Mouse (Mus musculus): ENCODE measurements around the gene Auts2. TPM values are rescaled to one million over a fixed set of nuclear protein-coding genes. Genes with fewer than 3 reads are reported as not detected.

Auts2 gene
- polyA plus RNA-seq, 1 experiment from 2014 or later: 4.9 TPM

DNA sequence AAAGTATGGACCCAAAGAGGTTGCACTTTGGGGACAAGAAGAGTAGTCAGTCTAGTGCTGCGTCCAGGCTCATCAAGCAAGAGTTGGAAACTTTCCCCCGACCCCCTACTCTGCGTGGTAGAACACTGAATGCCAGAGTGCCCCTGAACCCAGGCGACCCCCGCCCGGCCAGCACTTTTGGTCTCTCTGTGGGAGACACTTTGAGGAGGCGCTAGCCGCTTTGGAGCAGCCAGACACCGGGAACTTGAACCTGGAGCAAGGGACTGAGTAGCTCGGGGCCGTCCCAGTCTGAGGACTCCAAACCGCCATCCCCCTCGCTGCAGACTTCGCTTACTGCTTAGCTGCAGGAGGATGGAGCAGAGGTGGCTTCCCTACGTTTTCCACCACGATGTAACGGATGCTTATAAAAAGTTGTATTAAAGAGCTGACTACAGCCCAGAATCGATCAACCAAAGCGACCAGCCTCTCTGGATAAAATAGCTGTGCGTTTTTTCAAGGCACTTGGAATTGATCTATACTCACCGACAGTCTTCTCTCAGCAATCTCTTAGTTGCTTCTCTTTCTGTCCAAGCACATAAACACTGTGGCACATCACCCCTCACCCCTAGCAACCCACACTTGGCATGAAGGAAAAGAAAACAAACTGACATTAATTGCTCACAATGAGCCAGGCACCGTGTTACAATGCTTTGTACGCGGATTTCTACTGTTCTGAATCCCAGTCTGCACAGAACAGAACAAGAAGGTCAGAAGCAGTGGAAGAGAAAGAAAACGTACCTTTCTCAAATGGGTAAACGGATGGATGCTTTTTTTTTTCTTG, 1.2 kb upstream of the Auts2 start:
- H3K9me3 ChIP-seq (ENCODE audit: control insufficient read depth): no peaks in the 10 kb centered on the region
- peak overlapping the region; percentile 70 for H3K4me3 ChIP-seq (ENCODE audit: low read depth, low read length)
- no peak overlapping the region for H3K9ac ChIP-seq (ENCODE audit: low read depth, low read length)
- H3K4me2 ChIP-seq (replicated peaks; ENCODE audit: low read depth): peak overlapping the region; percentile 98
- no peak overlapping the region for H3K27ac ChIP-seq (ENCODE audit: low read depth, low read length)
- no peaks in the 10 kb centered on the region for H3K27me3 ChIP-seq (replicated peaks; ENCODE audit: control insufficient read depth, insufficient read depth, low read length)
- H3K36me3 ChIP-seq (ENCODE audit: control insufficient read depth, insufficient read depth): no peaks in the 10 kb centered on the region
- 11% methylated on average over 26 of the region's 26 CpGs for WGBS
- no peaks in the 10 kb centered on the region for H3K4me1 ChIP-seq (replicated peaks; ENCODE audit: control insufficient read depth, insufficient read depth, low read length)
- ATAC-seq: no peak
- no peak for TF ChIP-seq CTCF (IDR thresholded peaks at IDR 0.05; ENCODE audit: low read depth)

DNA sequence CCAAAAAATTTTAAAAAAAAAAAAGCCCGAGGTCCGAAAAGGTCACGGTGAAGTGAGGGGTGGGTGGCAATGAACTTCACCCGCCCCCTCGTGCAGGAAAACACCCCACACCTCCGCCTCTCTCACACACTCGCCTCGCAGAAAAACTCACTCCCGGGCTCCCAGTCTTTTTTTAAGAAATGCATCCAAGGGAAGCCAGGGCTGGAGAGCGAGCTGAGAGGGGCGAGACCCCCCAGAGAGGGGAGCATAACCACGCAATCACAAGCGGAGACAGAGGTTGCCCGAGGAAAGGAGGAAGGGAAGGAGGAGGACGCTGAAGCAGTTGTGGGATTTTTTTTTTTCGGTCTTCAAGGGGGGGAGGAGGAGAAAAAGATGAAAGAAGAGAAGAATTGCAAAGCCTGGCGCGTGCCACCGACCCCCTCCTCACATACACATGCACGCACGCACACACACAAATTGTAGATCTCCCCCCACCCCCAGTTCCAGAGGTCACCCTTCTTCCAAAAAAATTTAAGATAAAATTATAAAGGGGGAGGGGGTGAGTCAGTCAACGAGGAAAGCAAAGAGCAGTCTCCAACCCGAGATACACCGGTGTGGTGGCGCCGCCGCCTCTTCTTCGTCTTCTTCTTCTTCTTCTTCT, 643 bp downstream of the Auts2 start:
- no peak for TF ChIP-seq CTCF (IDR thresholded peaks at IDR 0.05; ENCODE audit: low read depth)
- H3K9ac ChIP-seq (ENCODE audit: low read depth, low read length): peak overlapping the region; percentile 66; the same call in 1 of the 2 replicates
- under 1% methylated on average over 28 of the region's 28 CpGs for WGBS
- H3K4me2 ChIP-seq (replicated peaks; ENCODE audit: low read depth): peak overlapping the region; percentile 98
- peak overlapping the region; percentile 70 for H3K4me3 ChIP-seq (ENCODE audit: low read depth, low read length)
- H3K4me1 ChIP-seq (replicated peaks; ENCODE audit: control insufficient read depth, insufficient read depth, low read length): no peaks in the 10 kb centered on the region
- H3K9me3 ChIP-seq (ENCODE audit: control insufficient read depth): no peaks in the 10 kb centered on the region
- H3K27me3 ChIP-seq (replicated peaks; ENCODE audit: control insufficient read depth, insufficient read depth, low read length): no peaks in the 10 kb centered on the region
- ATAC-seq: no peak
- H3K36me3 ChIP-seq (ENCODE audit: control insufficient read depth, insufficient read depth): no peaks in the 10 kb centered on the region
- H3K27ac ChIP-seq (ENCODE audit: low read depth, low read length): no peak overlapping the region

DNA sequence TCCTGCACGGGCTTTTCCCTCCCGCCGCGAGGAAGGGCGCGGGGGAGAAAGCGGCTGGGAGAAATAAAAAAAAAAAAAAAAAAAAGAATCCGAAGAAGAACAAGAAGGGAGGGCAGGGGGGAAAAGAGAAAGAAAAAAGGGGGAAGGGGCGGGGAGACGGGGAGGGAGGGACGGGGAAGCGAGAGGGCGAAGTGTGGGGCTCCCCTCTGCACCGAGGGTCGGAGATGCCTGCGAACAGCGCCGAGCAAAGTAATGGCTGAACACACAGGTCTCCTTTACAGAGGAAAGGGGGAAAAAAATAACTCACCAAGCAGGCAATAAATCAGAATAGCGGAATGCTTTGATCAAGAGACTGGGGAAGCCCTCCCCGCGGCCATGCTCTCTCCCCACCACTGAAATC, 1.2 kb downstream of the Auts2 start:
- Histone ChIP-seq H3K36me3 (ENCODE audit: control insufficient read depth, insufficient read depth) (no peaks in the 10 kb centered on the region), H3K4me2 (replicated peaks; ENCODE audit: low read depth) (peak overlapping the region; percentile 98), H3K27me3 (replicated peaks; ENCODE audit: control insufficient read depth, insufficient read depth, low read length) (no peaks in the 10 kb centered on the region), H3K4me1 (replicated peaks; ENCODE audit: control insufficient read depth, insufficient read depth, low read length) (no peaks in the 10 kb centered on the region), H3K4me3 (ENCODE audit: low read depth, low read length) (peak overlapping the region; percentile 70), H3K9ac (ENCODE audit: low read depth, low read length) (peak overlapping the region; percentile 66), H3K9me3 (ENCODE audit: control insufficient read depth) (no peaks in the 10 kb centered on the region), H3K27ac (ENCODE audit: low read depth, low read length) (0 out of 2 replicates have a peak overlapping the region, but pooled peaks have one; percentile 2)
- WGBS: under 1% methylated on average over 14 of the region's 21 CpGs
- no peak for TF ChIP-seq CTCF (IDR thresholded peaks at IDR 0.05; ENCODE audit: low read depth)
- no peak for ATAC-seq

DNA sequence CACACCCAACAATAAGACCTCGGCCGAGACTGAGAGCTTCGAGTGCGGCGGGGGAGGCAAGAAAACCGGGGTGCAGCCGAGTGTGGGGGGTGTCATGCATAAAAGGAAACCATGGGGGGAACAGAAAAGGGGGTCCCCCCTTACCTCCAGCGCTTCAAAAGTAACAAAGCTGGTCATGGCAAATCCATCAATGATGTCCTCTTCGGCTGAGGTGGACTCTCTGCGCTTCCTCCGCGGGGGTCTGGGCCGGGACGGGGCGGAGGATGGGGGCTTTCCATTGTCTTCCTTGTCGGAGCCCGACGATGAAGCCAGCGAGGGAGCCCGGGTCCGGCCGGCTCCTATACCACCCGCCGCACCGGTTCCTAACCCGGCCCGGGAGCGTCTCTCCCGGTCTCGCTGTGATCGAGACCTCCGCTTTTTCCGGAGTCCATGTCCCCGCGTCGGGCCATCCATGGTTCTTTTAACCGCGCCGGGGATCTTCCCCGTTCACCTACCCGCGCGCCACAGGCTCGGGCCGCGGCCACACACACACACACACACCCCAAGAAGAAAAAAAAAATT, 1.7 kb downstream of the Auts2 start:
- Histone ChIP-seq H3K9me3 (ENCODE audit: control insufficient read depth) (no peaks in the 10 kb centered on the region), H3K4me2 (replicated peaks; ENCODE audit: low read depth) (peak overlapping the region; percentile 98), H3K9ac (ENCODE audit: low read depth, low read length) (peak overlapping the region; percentile 66), H3K27ac (ENCODE audit: low read depth, low read length) (0 out of 2 replicates have a peak overlapping the region, but pooled peaks have one; percentile 2), H3K4me3 (ENCODE audit: low read depth, low read length) (peak overlapping the region; percentile 70), H3K27me3 (replicated peaks; ENCODE audit: control insufficient read depth, insufficient read depth, low read length) (no peaks in the 10 kb centered on the region), H3K4me1 (replicated peaks; ENCODE audit: control insufficient read depth, insufficient read depth, low read length) (no peaks in the 10 kb centered on the region), H3K36me3 (ENCODE audit: control insufficient read depth, insufficient read depth) (no peaks in the 10 kb centered on the region)
- TF ChIP-seq CTCF (IDR thresholded peaks at IDR 0.05; ENCODE audit: low read depth): no peak
- WGBS: under 1% methylated on average over 46 of the region's 46 CpGs
- no peak for ATAC-seq

DNA sequence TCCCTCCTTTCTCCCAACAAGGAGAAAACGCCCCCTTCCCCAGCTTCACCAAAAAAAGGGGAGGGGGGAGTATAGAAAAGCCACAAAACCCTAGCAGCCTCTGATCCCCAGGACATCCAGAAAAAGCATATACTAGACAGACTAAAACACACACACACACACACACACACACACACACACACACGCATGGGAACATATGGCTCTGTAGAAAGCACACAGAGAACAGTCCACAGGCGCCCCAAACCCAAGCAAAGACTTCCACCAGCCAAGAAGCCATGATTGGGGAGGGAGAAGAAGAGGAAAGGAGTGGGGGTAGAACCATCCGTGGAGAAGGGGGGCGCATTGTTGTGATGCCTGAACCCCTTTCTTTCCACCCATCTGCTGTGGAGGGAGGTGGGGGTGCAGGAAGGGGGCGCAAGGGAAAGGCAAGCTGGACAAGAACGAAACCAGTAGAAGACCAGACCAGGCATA, 2.3 kb downstream of the Auts2 start:
- Histone ChIP-seq H3K27ac (ENCODE audit: low read depth, low read length) (no peak overlapping the region), H3K4me1 (replicated peaks; ENCODE audit: control insufficient read depth, insufficient read depth, low read length) (no peaks in the 10 kb centered on the region), H3K9me3 (ENCODE audit: control insufficient read depth) (no peaks in the 10 kb centered on the region), H3K27me3 (replicated peaks; ENCODE audit: control insufficient read depth, insufficient read depth, low read length) (no peaks in the 10 kb centered on the region), H3K9ac (ENCODE audit: low read depth, low read length) (peak overlapping the region; percentile 66; the same call in 1 of the 2 replicates), H3K4me2 (replicated peaks; ENCODE audit: low read depth) (peak overlapping the region; percentile 98), H3K4me3 (ENCODE audit: low read depth, low read length) (peak overlapping the region; percentile 70), H3K36me3 (ENCODE audit: control insufficient read depth, insufficient read depth) (no peaks in the 10 kb centered on the region)
- WGBS: 6% methylated on average over 7 of the region's 7 CpGs
- 0 out of 2 replicates have a peak, but pooled peaks have one; percentile 8 for TF ChIP-seq CTCF (IDR thresholded peaks at IDR 0.05; ENCODE audit: low read depth)
- no peak for ATAC-seq

DNA sequence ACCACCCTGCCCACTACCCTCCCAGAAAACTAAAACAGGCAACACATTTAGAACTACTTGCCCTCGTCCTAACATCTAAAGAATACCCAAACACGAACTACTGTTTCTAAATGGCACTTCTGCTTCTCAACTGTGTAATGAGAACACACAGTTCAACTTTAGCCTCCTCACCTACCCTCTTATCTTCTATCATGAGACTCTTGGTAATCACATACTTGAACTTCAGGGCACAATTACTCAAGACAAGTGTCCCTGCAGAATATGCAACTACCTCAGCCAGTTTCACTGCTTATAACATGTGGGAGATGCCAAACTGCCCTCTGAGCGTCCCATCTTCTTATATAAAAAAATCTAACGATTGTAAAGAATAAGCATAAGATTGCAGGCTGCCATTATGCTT, 5.7 kb downstream of the Auts2 start:
- H3K9ac ChIP-seq (ENCODE audit: low read depth, low read length): no peak overlapping the region
- H3K4me2 ChIP-seq (replicated peaks; ENCODE audit: low read depth): no peak overlapping the region
- 0 out of 2 replicates have a peak, but pooled peaks have one; percentile 39 for ATAC-seq
- H3K4me3 ChIP-seq (ENCODE audit: low read depth, low read length): no peak overlapping the region
- H3K36me3 ChIP-seq (ENCODE audit: control insufficient read depth, insufficient read depth): no peaks in the 10 kb centered on the region
- no peak for TF ChIP-seq CTCF (IDR thresholded peaks at IDR 0.05; ENCODE audit: low read depth)
- no peaks in the 10 kb centered on the region for H3K27me3 ChIP-seq (replicated peaks; ENCODE audit: control insufficient read depth, insufficient read depth, low read length)
- WGBS: 59% methylated on average over 4 of the region's 4 CpGs
- H3K9me3 ChIP-seq (ENCODE audit: control insufficient read depth): no peaks in the 10 kb centered on the region
- H3K27ac ChIP-seq (ENCODE audit: low read depth, low read length): no peak overlapping the region; the same call in 1 of the 2 replicates
- no peaks in the 10 kb centered on the region for H3K4me1 ChIP-seq (replicated peaks; ENCODE audit: control insufficient read depth, insufficient read depth, low read length)
